Comparison of ENCODE assay signal across 8 mouse cellular contexts in the genomic region with DNA sequence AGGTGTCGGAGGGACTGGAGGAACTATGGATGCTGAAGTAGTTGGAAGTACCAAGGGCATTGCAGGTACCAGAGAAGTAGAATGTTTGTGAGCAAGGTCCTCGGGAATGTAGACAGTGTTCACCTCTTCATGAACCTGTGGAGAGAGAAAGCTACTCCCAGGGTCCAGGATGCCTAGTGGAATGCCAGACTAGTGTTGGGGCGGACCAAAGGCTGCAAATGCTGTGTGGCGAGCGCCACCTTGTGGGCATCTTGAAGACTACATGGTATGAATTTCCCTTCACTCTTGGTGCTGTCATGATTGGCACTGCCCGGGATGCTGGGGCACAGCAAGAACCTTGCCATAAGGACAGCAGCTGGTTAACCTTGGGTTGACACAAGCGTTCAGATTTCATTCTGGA. TPM values are rescaled to one million over a fixed set of nuclear protein-coding genes. Genes with fewer than 3 reads are reported as not detected.
DNase-seq lines count a peak whose midpoint lies in the region; ATAC-seq lines count a peak whose summit lies in the region.

No protein-coding gene starts in this region.

- peaks cover 61% of the 10 kb centered on the region for H3K4me1 ChIP-seq in forebrain, embryonic 13.5 days
- H3K4me1 ChIP-seq in hindbrain, embryonic 15.5 days (replicated peaks): peaks cover 42% of the 10 kb centered on the region

- ATAC-seq in cerebellum, adult (ENCODE audit: insufficient number of reproducible peaks, low FRiP score, low TSS enrichment): peak; percentile 57
- ATAC-seq in forebrain, embryonic 13.5 days: peak; percentile 14
- peak; percentile 43 for ATAC-seq in hindbrain, embryonic 15.5 days (ENCODE audit: low FRiP score, low read depth)

- H3K9me3 ChIP-seq in forebrain, embryonic 13.5 days (replicated peaks): no peaks in the 10 kb centered on the region
- no peaks in the 10 kb centered on the region for H3K9me3 ChIP-seq in hindbrain, embryonic 15.5 days

- peak overlapping the region; percentile 97 for H3K27ac ChIP-seq in forebrain, embryonic 13.5 days
- no peak overlapping the region for H3K27ac ChIP-seq in hindbrain, embryonic 15.5 days (replicated peaks)

- 0 out of 2 replicates have a peak, but pooled peaks cover 3% of the 10 kb centered on the region for H3K27me3 ChIP-seq in forebrain, embryonic 13.5 days
- peaks cover 13% of the 10 kb centered on the region; the same call in 1 of the 2 replicates for H3K27me3 ChIP-seq in hindbrain, embryonic 15.5 days

- no peak overlapping the region for H3K4me3 ChIP-seq in forebrain, embryonic 13.5 days
- H3K4me3 ChIP-seq in hindbrain, embryonic 15.5 days: no peak overlapping the region

- H3K9ac ChIP-seq in forebrain, embryonic 13.5 days: peak overlapping the region; percentile 38; the same call in 1 of the 2 replicates
- no peak overlapping the region for H3K9ac ChIP-seq in hindbrain, embryonic 15.5 days

- peak; percentile 46 for DNase-seq in heart, adult 8-10 months (ENCODE audit: low spot score)
- DNase-seq in heart, adult 11 months: no peak
- DNase-seq in layer of hippocampus, adult 9-11 months: peak; percentile 58
- DNase-seq in lung, postnatal 36 days: peak; percentile 56
- peak; percentile 84 to 90 for DNase-seq in right cerebral cortex, adult 2 months (ENCODE audit: low spot score in 2 of 2)

- H3K36me3 ChIP-seq in forebrain, embryonic 13.5 days (ENCODE audit: poor library complexity, severe bottlenecking): no peaks in the 10 kb centered on the region
- no peaks in the 10 kb centered on the region for H3K36me3 ChIP-seq in hindbrain, embryonic 15.5 days

- 11% methylated on average over 7 of the region's 7 CpGs for WGBS in forebrain, embryonic 13.5 days
- WGBS in hindbrain, embryonic 15.5 days: 8% methylated on average over 7 of the region's 7 CpGs

- peak overlapping the region; percentile 65 for H3K4me2 ChIP-seq in forebrain, embryonic 13.5 days
- peak overlapping the region; percentile 16; the same call in 1 of the 2 replicates for H3K4me2 ChIP-seq in hindbrain, embryonic 15.5 days

RNA-seq across cellular contexts. Expression of gene Rhcg, which starts 22.6 kb away (rescaled TPM):
- total RNA-seq in heart, adult 8-10 months (2022): not detected
- polyA plus RNA-seq in forebrain, embryonic 13.5 days (2015; fragmentation: Nextera tagmentation; extraction: Ambion mirVana): 6.2 and 7.5 TPM in 2 replicates
- 4.0 and 5.1 TPM in 2 replicates for polyA plus RNA-seq in hindbrain, embryonic 15.5 days (2015; fragmentation: Nextera tagmentation; extraction: Ambion mirVana)
